Mouse (Mus musculus) CD4-positive helper T cell, adult 2 months (primary cell): ENCODE results near the gene Slu7.

Experiments used
- DNase-seq: peaks from one replicate; pipeline ENCODE4 v3.0.0-alpha.2; 2012; ENCODE audit warnings: low read depth, missing footprints, low spot score

Slu7 gene

GRCm38 (mm10) chr11:43433254-43434023, at the start of gene Slu7:
Slu7 (plus strand) TSS chr11:43433744.
- DNase-seq: peak; percentile 89

GRCm38 (mm10) chr11:43385055-43385649, 48.4 kb upstream of the Slu7 start:
- DNase-seq: peak; percentile 90

DNA sequence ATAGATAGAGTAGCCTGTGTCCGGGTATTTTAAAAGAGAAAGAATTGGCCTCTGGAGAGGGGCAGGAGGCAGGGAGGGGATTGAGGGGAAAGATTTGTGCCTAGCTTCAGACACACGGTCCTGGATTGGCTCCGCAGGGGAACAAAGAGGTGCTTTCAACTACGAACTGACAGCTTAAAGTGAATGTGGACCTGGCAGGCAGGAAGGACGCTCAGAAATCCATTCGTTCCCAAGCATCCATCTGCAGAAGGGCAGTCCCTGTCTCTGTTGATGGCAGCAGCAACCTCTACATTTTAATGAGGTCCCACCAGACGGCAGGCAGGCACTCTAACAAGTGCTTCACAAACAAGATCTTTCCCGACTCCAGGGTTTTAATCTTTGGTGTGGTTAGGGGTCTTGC, 47.8 kb upstream of the Slu7 start:
- no peak for DNase-seq

DNA sequence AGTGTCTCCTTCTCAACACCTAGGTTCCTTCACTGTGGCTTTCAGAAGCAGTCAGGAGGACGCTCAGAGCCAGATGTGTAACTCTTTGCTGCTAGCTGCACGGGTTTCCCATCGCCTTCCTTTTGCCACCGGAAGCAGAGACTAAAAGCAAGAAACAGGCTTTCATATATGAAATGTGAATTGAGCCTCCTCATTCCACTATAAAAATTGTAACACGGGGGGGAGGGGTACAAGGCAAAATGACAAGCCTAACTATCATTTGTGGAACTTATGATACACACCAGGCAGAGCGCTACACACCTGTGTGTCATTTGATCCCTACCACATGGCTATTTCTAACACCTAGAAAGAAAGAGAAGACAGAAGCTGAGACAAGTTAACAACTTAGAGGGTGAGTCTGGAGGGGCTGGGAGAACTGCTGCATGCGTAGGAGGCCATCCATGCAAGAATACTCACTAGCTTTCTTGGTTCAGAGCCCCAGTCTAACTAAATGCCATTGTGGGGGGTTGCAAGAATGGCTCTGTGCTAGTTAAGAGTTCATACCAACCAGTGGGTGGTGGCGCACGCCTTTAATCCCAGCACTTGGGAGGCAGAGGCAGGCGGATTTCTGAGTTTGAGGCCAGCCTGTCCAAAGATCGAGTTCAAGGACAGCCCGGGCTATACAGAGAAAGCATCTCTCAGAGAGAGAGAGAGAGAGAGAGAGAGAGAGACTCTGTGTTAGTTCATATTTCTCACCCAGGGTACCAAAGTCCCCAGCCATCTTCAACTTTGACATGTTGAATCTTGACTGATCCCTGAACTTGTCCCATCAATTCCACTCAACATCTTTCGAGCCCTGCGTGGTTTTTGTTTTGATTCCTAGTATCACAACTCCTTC, 46.3 kb upstream of the Slu7 start:
- DNase-seq: peak; percentile 56

- peak; percentile 89 for DNase-seq
Observed at GRCm38 (mm10) chr11:43388122-43389097, 45.1 kb upstream of the Slu7 start.

GRCm38 (mm10) chr11:43389118-43389517, 44.4 kb upstream of the Slu7 start:
- DNase-seq: peak; percentile 48

DNA sequence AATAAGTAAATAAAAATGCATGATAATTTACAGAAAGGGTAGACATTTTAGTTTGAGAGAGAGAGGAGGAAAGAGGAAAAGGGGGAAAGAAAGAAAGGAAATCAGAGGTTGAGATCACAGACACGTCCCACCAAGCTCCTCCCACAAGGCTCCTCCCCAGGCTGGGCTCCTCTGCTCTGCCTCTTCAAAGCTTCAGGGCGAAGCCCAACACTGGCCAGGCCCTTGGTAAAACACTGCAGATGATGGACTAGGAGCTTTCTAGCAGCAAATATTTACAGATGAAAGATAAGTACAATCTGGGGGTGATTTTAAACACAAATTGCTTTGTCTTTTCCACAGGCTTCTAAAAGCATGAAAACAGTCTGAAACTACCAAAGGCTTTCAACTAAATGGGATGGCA, 40.8 kb upstream of the Slu7 start:
- DNase-seq: no peak

- no peak for DNase-seq
Observed at GRCm38 (mm10) chr11:43393325-43393724, 40.2 kb upstream of the Slu7 start.

GRCm38 (mm10) chr11:43395073-43395948, 38.2 kb upstream of the Slu7 start:
- DNase-seq: no peak

GRCm38 (mm10) chr11:43396246-43396645, 37.3 kb upstream of the Slu7 start:
- no peak for DNase-seq

GRCm38 (mm10) chr11:43396672-43397071, 36.9 kb upstream of the Slu7 start:
- no peak for DNase-seq

DNA sequence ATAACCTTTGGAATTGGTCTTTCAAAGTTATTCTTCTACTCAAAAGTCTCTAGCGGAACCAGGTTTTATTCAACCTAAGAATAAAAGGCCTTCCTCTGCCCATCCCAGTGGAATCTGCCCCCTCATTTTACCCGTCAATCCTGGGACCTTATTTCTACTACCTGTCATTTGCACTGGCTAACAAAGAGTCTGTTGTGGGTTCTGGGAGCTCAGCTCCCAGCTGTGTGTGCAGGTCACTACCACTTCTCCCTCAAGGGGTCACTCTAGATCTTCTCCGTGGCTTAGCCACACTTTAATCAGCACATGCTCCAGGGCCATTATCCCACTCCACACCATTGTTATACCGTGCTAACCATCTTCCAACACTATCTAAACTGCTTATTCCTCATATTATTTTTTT, 34.2 kb upstream of the Slu7 start:
- DNase-seq: no peak

GRCm38 (mm10) chr11:43400131-43400530, 33.4 kb upstream of the Slu7 start:
- DNase-seq: no peak

GRCm38 (mm10) chr11:43404150-43404807, 29.3 kb upstream of the Slu7 start:
- no peak for DNase-seq

DNA sequence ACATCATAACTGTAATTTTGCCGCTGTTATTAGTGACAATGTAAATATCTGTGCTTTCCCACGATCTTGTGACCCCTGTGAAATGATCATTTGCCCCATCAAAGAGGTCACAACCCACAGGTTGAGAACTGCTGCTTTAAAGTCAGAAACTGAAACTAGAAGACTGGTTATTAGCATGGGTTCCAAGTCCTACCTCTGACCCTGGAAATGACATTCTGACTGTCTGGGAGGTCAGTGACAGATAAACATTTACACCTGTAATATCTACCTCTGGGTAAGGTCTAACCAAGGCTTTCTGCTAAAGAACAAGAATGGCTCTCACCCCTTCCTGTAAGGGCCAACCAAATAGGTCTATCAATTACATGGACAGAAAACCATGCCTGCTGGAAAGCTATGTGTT, 24.7 kb upstream of the Slu7 start:
- no peak for DNase-seq

GRCm38 (mm10) chr11:43410291-43410690, 23.3 kb upstream of the Slu7 start:
- peak; percentile 39 for DNase-seq

DNA sequence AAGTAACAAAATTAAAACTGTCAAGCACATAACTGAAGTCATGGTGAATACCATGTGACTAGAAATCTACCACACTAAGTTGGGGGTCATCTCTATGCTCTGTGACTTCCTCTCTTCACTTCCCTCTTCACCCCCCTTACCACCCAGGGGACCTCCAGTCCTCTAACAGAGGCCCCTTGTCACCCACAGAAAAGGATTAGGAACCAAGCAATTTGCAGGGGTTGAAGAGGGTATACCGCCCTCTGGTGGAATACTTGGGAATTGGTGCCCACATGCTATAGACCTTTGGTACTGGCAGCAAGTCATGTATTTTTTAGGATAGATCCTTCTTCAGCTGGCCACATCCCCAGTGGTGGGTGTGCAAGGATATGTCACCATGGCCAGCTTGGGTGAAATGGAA, 22.1 kb upstream of the Slu7 start:
- peak; percentile 78 for DNase-seq

DNA sequence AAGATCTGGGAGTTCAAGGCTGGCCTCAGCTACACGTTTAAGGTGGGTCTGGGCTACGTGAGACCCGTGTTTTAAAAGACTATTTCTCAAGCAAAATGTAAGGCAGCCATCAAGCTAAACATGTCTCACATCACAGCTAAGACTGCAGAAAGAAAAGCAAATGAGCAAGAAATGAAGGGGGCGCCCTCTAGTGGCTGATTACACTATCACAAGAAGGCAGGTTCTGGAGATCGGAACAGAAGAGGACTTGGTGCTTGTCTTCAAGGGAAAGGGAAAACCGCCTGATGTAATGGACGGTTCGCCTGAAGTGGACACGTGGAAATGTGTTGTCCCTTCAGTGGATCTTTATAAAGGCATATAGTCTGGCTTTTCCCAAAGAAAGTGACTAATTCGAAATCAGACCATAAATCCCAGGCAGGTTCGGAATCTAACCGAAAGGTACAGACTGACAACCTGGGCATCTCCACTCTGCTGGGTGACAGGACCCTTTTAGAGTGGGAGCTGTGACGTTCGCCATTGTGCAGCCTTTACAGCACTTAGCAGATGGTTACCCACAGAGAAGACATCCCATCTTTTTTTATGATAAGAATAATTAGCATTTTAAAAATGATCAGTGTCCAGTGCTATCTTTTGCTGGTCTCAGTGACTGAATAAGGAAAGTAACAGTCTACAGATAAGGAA, 20.6 kb upstream of the Slu7 start:
- DNase-seq: peak; percentile 74

DNA sequence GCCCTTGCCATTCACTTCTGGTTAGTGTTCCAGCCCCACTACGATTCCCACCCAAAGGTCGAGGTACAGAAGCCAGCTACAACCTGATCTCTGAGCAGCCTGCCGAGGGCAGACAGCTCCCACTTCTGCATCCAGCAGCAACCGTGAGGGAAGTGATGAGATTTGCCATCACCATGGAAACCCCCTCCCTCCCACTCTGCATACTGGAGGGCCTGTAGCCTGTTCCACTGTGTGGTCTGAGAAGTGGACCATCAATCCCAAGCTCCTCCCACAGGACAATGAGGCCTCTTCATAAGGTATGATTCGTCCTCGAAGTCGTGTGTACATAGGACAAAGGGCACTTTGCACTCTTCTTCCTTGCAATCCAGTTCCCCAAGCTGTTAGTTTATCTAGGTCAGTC, 16.3 kb upstream of the Slu7 start:
- DNase-seq: no peak
